Mouse (Mus musculus) liver (tissue): ENCODE measurements around the gene Rph3al.
A peak's percentile ranks its signal among the peaks of the same experiment; 100 is the strongest.

Experiments used
- DNase-seq: peaks from one replicate; pipeline ENCODE4 v3.0.0-alpha.2; 2020; ENCODE audit warnings: mixed read lengths

Gene Rph3al

GRCm38 (mm10) chr11:75904982-75905381, 33.2 kb downstream of the Rph3al start:
- no peak for DNase-seq

GRCm38 (mm10) chr11:75904501-75904900, 33.7 kb downstream of the Rph3al start:
- DNase-seq, result peak; percentile 14

GRCm38 (mm10) chr11:75903486-75903885, 34.7 kb downstream of the Rph3al start:
- DNase-seq, result peak; percentile 42

- no peak for DNase-seq
These were observed 36.9 kb downstream of the Rph3al start for GRCm38 (mm10) chr11:75901339-75901738.

- DNase-seq, result no peak
These were observed 38.6 kb downstream of the Rph3al start for GRCm38 (mm10) chr11:75899676-75900075.

GRCm38 (mm10) chr11:75898532-75898931, 39.7 kb downstream of the Rph3al start:
- DNase-seq, result no peak

GRCm38 (mm10) chr11:75894791-75895420, 43.3 kb downstream of the Rph3al start:
- DNase-seq, result no peak

- no peak for DNase-seq
These were observed 44.3 kb downstream of the Rph3al start for GRCm38 (mm10) chr11:75893956-75894355.

GRCm38 (mm10) chr11:75887349-75887748, 50.9 kb downstream of the Rph3al start:
- no peak for DNase-seq

GRCm38 (mm10) chr11:75881234-75881633, 57.0 kb downstream of the Rph3al start:
- no peak for DNase-seq

- DNase-seq, result no peak
These were observed 58.2 kb downstream of the Rph3al start for GRCm38 (mm10) chr11:75880064-75880463.

GRCm38 (mm10) chr11:75878460-75878859, 59.8 kb downstream of the Rph3al start:
- no peak for DNase-seq

GRCm38 (mm10) chr11:75876043-75876780, 62.0 kb downstream of the Rph3al start:
- peak; percentile 25 for DNase-seq

GRCm38 (mm10) chr11:75871688-75872087, 66.5 kb downstream of the Rph3al start:
- DNase-seq, result no peak

- no peak for DNase-seq
These were observed 67.3 kb downstream of the Rph3al start for GRCm38 (mm10) chr11:75870947-75871346.

GRCm38 (mm10) chr11:75870386-75870785, 67.8 kb downstream of the Rph3al start:
- no peak for DNase-seq

- DNase-seq, result no peak
These were observed 68.3 kb downstream of the Rph3al start for GRCm38 (mm10) chr11:75869898-75870297.

GRCm38 (mm10) chr11:75866861-75867260, 71.4 kb downstream of the Rph3al start:
- no peak for DNase-seq

- DNase-seq, result no peak
These were observed 72.4 kb downstream of the Rph3al start for GRCm38 (mm10) chr11:75865859-75866258.

- DNase-seq, result no peak
These were observed 73.0 kb downstream of the Rph3al start for GRCm38 (mm10) chr11:75865253-75865619.

- no peak for DNase-seq
These were observed 73.5 kb downstream of the Rph3al start for GRCm38 (mm10) chr11:75864529-75865252.

- DNase-seq, result no peak
These were observed 75.8 kb downstream of the Rph3al start for GRCm38 (mm10) chr11:75862466-75862865.

GRCm38 (mm10) chr11:75861653-75862052, 76.6 kb downstream of the Rph3al start:
- no peak for DNase-seq

- no peak for DNase-seq
These were observed 77.0 kb downstream of the Rph3al start for GRCm38 (mm10) chr11:75861213-75861612.
